Mouse (Mus musculus) lung, postnatal 0 days (tissue): ENCODE data around the gene Natd1.

ENCODE experiments used
- CTCF ChIP-seq: IDR thresholded peaks from 2 replicates; pipeline ENCODE4 v1.5.1; 2016; ENCODE audit warnings: antibody characterized with exemption, mild to moderate bottlenecking
- EP300 ChIP-seq: IDR thresholded peaks from 2 replicates; pipeline ENCODE4 v1.6.1; 2016; ENCODE audit warnings: antibody characterized with exemption, mild to moderate bottlenecking, control low read depth

- TF ChIP-seq CTCF (no peak), EP300 (no peak)
These were observed 18.0 kb upstream of the Natd1 start for GRCm38 (mm10) chr11:60932503-60933020.
